Mouse (Mus musculus) CH12.LX (cell line): ENCODE results near the gene Rpl32. TPM values are rescaled to one million over a fixed set of nuclear protein-coding genes. Genes with fewer than 3 reads are reported as not detected.

Experiments
- DNase-seq: peaks from one replicate; pipeline ENCODE4 v3.0.0-alpha.2; 2013; ENCODE audit errors: extremely low read depth
- H3K27ac ChIP-seq: 2 replicates; pipeline ENCODE4 v1.5.1; 2012; ENCODE audit warnings: low read depth, mild to moderate bottlenecking, control low read depth, moderate library complexity; ENCODE audit not compliant: insufficient read depth
- H3K27me3 ChIP-seq: replicated peaks from 2 replicates; pipeline ENCODE3; 2012; ENCODE audit warnings: inconsistent platforms
- H3K36me3 ChIP-seq, 2 experiments: replicated peaks in 1 of 2; 2 replicates each; pipeline versions ENCODE3 to v1.6.1; 2012; ENCODE audit warnings: inconsistent platforms in 1 of 2, low read length in 1 of 2, mild to moderate bottlenecking in 1 of 2, mixed read lengths in 1 of 2, moderate library complexity in 1 of 2; ENCODE audit not compliant: control insufficient read depth in 1 of 2, insufficient read depth in 1 of 2
- H3K4me1 ChIP-seq, 2 experiments: 2 replicates each; pipeline ENCODE4 v1.6.1; 2012; ENCODE audit warnings: inconsistent platforms in 1 of 2, moderate library complexity in 1 of 2; ENCODE audit not compliant: insufficient read depth in 2 of 2, control insufficient read depth in 1 of 2
- H3K4me2 ChIP-seq: 2 replicates; pipeline ENCODE4 v1.6.1; 2012; ENCODE audit warnings: low read depth, mild to moderate bottlenecking, control low read depth; ENCODE audit not compliant: poor library complexity, insufficient read depth, severe bottlenecking
- H3K4me3 ChIP-seq, 3 experiments: fragments of 150-350 bp in 1 of 3; sonication (generic) in 1 of 3; replicated peaks in 1 of 3; 2 replicates each; pipeline versions ENCODE3 to v1.5.1; 2011 to 2012; ENCODE audit warnings: low read depth in 2 of 3, low read length in 2 of 3, mild to moderate bottlenecking in 2 of 3, moderate library complexity in 2 of 3, control low read depth in 1 of 3, improper control_type of control experiment in 1 of 3, inconsistent platforms in 1 of 3, mixed read lengths in 1 of 3; ENCODE audit not compliant: poor library complexity in 1 of 3
- H3K79me2 ChIP-seq: replicated peaks from 2 replicates; pipeline ENCODE4 v1.6.1; 2012; ENCODE audit warnings: mild to moderate bottlenecking, moderate library complexity; ENCODE audit not compliant: control insufficient read depth, poor library complexity, insufficient read depth, severe bottlenecking; ENCODE audit errors: extremely low read depth
- H3K9ac ChIP-seq: 2 replicates; pipeline ENCODE4 v1.6.1; 2012; ENCODE audit warnings: low read depth, mild to moderate bottlenecking, control low read depth, moderate library complexity; ENCODE audit not compliant: insufficient read depth
- H3K9me3 ChIP-seq: replicated peaks from 2 replicates; pipeline ENCODE3; 2012; ENCODE audit warnings: low read length, inconsistent platforms, mixed read lengths
- CTCF ChIP-seq, 2 experiments: IDR thresholded peaks in 1 of 2; conservative IDR thresholded peaks in 1 of 2; 2 replicates each; pipeline ENCODE4 v1.5.1; 2011 to 2012; ENCODE audit warnings: low read depth in 2 of 2, low read length in 2 of 2, improper control_type of control experiment in 1 of 2, inconsistent platforms in 1 of 2, mild to moderate bottlenecking in 1 of 2, moderate library complexity in 1 of 2
- ELF1 ChIP-seq: IDR thresholded peaks from 2 replicates; pipeline ENCODE4 v1.6.1; 2014; ENCODE audit warnings: low read depth, mild to moderate bottlenecking, inconsistent platforms, low read length, improper control_type of control experiment
- ETS1 ChIP-seq: conservative IDR thresholded peaks from 2 replicates; pipeline ENCODE4 v1.6.1; 2012; ENCODE audit warnings: low read depth, mild to moderate bottlenecking, inconsistent platforms, low read length, improper control_type of control experiment, moderate library complexity
- JUN ChIP-seq: IDR thresholded peaks from 2 replicates; pipeline ENCODE4 v1.6.1; 2011; ENCODE audit warnings: low read depth, mild to moderate bottlenecking, low read length, improper control_type of control experiment, moderate library complexity; ENCODE audit not compliant: insufficient read depth
- MAFK ChIP-seq: IDR thresholded peaks from 2 replicates; pipeline ENCODE4 v1.6.1; 2011; ENCODE audit warnings: low read length, improper control_type of control experiment; ENCODE audit not compliant: insufficient replicate concordance
- MEF2A ChIP-seq: IDR thresholded peaks from 2 replicates; pipeline ENCODE4 v1.6.1; 2014; ENCODE audit warnings: low read depth, mild to moderate bottlenecking, inconsistent platforms, low read length, improper control_type of control experiment, borderline replicate concordance
- RAD21 ChIP-seq: IDR thresholded peaks from 2 replicates; pipeline ENCODE4 v1.6.1; 2011; ENCODE audit warnings: low read depth, mild to moderate bottlenecking, low read length, improper control_type of control experiment, moderate library complexity
- RCOR1 ChIP-seq: conservative IDR thresholded peaks from 2 replicates; pipeline ENCODE4 v1.6.1; 2012; ENCODE audit warnings: low read depth, mild to moderate bottlenecking, inconsistent platforms, low read length, improper control_type of control experiment
- TBP ChIP-seq: conservative IDR thresholded peaks from 2 replicates; pipeline ENCODE4 v1.6.1; 2011; ENCODE audit warnings: low read depth, low read length, improper control_type of control experiment
- TCF12 ChIP-seq: IDR thresholded peaks from 2 replicates; pipeline ENCODE4 v1.6.1; 2014; ENCODE audit warnings: low read depth, mild to moderate bottlenecking, inconsistent platforms, low read length, improper control_type of control experiment
- UBTF ChIP-seq: IDR thresholded peaks from 2 replicates; pipeline ENCODE4 v1.6.1; 2012; ENCODE audit warnings: low read depth, mild to moderate bottlenecking, inconsistent platforms, low read length, improper control_type of control experiment, moderate library complexity
- USF2 ChIP-seq: conservative IDR thresholded peaks from 2 replicates; pipeline ENCODE4 v1.6.1; 2011; ENCODE audit warnings: low read depth, low read length, improper control_type of control experiment
- ZC3H11A ChIP-seq: IDR thresholded peaks from 2 replicates; pipeline ENCODE4 v1.6.1; 2012; ENCODE audit warnings: low read depth, mild to moderate bottlenecking, inconsistent platforms, low read length, improper control_type of control experiment
- ZKSCAN1 ChIP-seq: IDR thresholded peaks from 2 replicates; pipeline ENCODE4 v1.6.1; 2012; ENCODE audit warnings: low read depth, inconsistent platforms, low read length, improper control_type of control experiment, borderline replicate concordance
- dilution Hi-C: fragments of 300-500 bp; cut with MboI; formaldehyde crosslinking; loops from 2 replicates; pipeline ENCODE4 v1.14.3; 2020; ENCODE audit warnings: low sequenced_read_pairs; ENCODE audit not compliant: extremely low pct_unique_long_range_greater_than_20kb, extremely low pct_ligation_motif_present
- in situ Hi-C: fragments of 300-500 bp; cut with MboI; formaldehyde crosslinking; loops from 3 replicates; pipeline ENCODE4 v1.14.3; 2019; ENCODE audit warnings: low sequenced_read_pairs, low pct_ligation_motif_present, low pct_unique_long_range_greater_than_20kb, mixed read lengths
- polyA plus RNA-seq: library from polyadenylated mRNA; unstranded; fragments of >175 nt; gene quantifications from 2 replicates; pipeline ENCODE4 v1.2.1, GENCODE M21; 2012; ENCODE audit warnings: low read depth; ENCODE audit not compliant: insufficient read length
- total RNA-seq, 2 experiments: library from RNA; depleted of rRNA; stranded (reverse); fragments of 300-350 nt in 1 of 2; fragments of >200 nt in 1 of 2; gene quantifications; 2 replicates each; pipeline ENCODE4 v1.2.3; 2012 to 2014

The Rpl32 gene
- total and polyA plus RNA-seq, 3 experiments = 3,370 to 7,473 (median 5,276) TPM

DNA sequence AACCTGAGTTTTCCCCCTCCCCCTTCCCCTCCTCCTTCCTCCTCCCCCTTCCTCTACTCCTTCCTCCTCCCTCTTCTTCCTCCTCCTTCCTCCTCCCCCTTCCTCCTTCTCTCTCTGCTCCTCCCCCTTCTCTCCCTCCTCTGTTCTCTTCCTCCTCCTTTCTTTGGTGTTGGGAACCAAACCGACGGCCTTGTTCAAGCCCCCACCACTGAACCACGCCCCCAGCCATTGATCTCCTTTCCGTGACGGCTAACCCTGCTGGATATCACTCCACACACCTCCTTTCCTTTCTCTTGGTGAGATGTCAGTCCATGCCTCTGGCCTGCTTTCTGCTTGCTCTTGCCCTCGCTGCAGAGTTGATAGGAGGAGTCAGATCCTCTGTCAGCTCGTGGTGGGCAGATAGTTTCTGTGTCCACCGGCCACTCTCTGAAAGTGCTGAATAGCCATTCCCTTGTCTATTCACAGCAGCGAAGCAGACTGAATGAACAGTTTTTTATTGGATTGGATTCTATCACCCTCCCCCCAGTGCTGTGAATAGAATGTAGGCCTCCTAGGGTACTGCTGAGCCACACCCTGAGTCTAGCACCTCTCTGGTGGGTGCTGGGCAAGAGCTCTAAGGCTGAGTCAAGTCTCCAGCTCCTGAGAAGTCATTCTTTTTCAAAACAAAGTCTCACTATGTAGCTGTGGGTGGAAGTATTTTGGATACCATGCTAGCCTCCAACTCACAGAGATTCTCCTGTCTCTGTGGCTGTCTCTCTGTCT is 46.4 kb downstream of the Rpl32 start, which contains the start of gene Tmem40:
Tmem40 (minus strand) TSS at position 416 of the 762 bp plus-strand sequence.
- Histone ChIP-seq H3K79me2 (no peaks in the 10 kb centered on the region), H3K27ac (no peak within 1 kb of the TSS), H3K4me2 (no peak within 1 kb of the TSS), H3K9me3 (peaks cover 2% of the 10 kb centered on the region), H3K36me3 (no peaks in the 10 kb centered on the region), H3K4me1 (peaks cover 15 to 41% of the 10 kb centered on the region in 2 experiments), H3K4me3 (no peak within 1 kb of the TSS), H3K9ac (no peak within 1 kb of the TSS), H3K27me3 (no peaks in the 10 kb centered on the region)
- dilution Hi-C loops = no loop called here
- in situ Hi-C loops = loop anchor here (5.0 kb wide), 1 partner anchor 40 kb away; no protein-coding TSS in a partner anchor
- DNase-seq = no peak
- TF ChIP-seq ZC3H11A (no peak), RCOR1 (no peak), ZKSCAN1 (no peak), TCF12 (no peak), UBTF (no peak), CTCF (conservative IDR thresholded peaks at IDR 0.05 in 1 of 2, IDR thresholded peaks at IDR 0.05 in 1 of 2; ENCODE audit: low read depth in 2 of 2, low read length in 2 of 2) (no peak), USF2 (no peak)

DNA sequence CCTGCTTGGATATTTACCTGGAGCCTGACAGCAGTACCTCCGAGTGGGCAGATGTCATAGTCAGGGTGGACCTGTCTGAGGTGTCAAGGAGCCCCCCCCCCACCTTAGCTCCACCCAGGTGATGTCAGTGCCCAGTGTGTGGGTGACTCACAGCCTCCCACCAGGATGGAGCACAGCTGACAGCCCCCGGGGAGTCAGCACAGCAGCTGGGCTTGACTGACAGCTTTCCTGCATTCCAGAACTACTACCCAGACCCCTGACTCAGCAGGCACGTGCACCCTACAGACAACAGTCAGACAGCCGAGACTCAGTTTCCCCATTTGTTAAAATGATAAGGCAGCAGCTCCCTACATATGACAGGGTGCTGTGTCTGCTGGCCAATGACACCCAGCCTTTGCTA is 47.6 kb downstream of the Rpl32 start:
- no peak overlapping the region for H3K27ac ChIP-seq
- H3K79me2 ChIP-seq = no peaks in the 10 kb centered on the region
- peaks cover 15 to 41% of the 10 kb centered on the region in 2 experiments for H3K4me1 ChIP-seq
- dilution Hi-C loops (no loop called here), in situ Hi-C loops (loop anchor here (5.0 kb wide), 1 partner anchor 39 kb away; no protein-coding TSS in a partner anchor)
- H3K9me3 ChIP-seq = peaks cover 2% of the 10 kb centered on the region
- no peak overlapping the region for H3K4me2 ChIP-seq
- H3K27me3 ChIP-seq = no peaks in the 10 kb centered on the region
- no peak overlapping the region for H3K4me3 ChIP-seq
- no peak for DNase-seq
- no peak for TF ChIP-seq RAD21
- TF ChIP-seq JUN = no peak
- no peak for TF ChIP-seq ELF1
- TF ChIP-seq MEF2A = no peak
- peak; percentile 41 for TF ChIP-seq ETS1
- TF ChIP-seq TBP = no peak
- no peak for TF ChIP-seq MAFK
- H3K36me3 ChIP-seq = no peaks in the 10 kb centered on the region
- no peak overlapping the region for H3K9ac ChIP-seq
